Mouse (Mus musculus) left cerebral cortex, postnatal 10 days (tissue): ENCODE data around the gene Nkrf. TPM values are rescaled to one million over a fixed set of nuclear protein-coding genes. Genes with fewer than 3 reads are reported as not detected.

Experiments used
- DNase-seq, 2 experiments: peaks; one replicate each; pipeline ENCODE4 v3.0.0; 2021 to 2022; ENCODE audit warnings: low spot score in 2 of 2, mixed read lengths in 1 of 2; ENCODE audit errors: extremely low spot score in 1 of 2
- intact Hi-C: fragments of 180-260 bp; cut with DNase I; formaldehyde crosslinking; loops from one replicate; pipeline ENCODE4 v1.15.1; 2025
- total RNA-seq, 2 experiments: library from RNA; stranded (reverse); gene quantifications; 2 replicates each; pipeline ENCODE4 v1.2.3; 2021

Gene Nkrf
- total RNA-seq, 2 experiments from 2014 or later: 30.8 to 31.0 TPM

GRCm38 (mm10) chrX:36864609-36865328 lies 37.9 kb downstream of the Nkrf start:
- DNase-seq: no peak
- intact Hi-C loops: no loop called here

- DNase-seq: peak; percentile 78 to 87
- intact Hi-C loops: no loop called here
Measured at GRCm38 (mm10) chrX:36863766-36864608, 38.7 kb downstream of the Nkrf start.

- no peak for DNase-seq
- intact Hi-C loops: no loop called here
Measured at GRCm38 (mm10) chrX:36852631-36853030, 50.1 kb downstream of the Nkrf start.

GRCm38 (mm10) chrX:36847152-36847551 lies 55.5 kb downstream of the Nkrf start:
- intact Hi-C loops: no loop called here
- DNase-seq: no peak

GRCm38 (mm10) chrX:36843346-36843990 lies 59.2 kb downstream of the Nkrf start:
- intact Hi-C loops: no loop called here
- no peak for DNase-seq

GRCm38 (mm10) chrX:36841698-36842097 lies 61.0 kb downstream of the Nkrf start:
- intact Hi-C loops: no loop called here
- no peak for DNase-seq

- intact Hi-C loops: loop anchor here (10.0 kb wide), 1 partner anchor 205 kb away; the partner anchor contains the start of gene Sowahd
Measured at GRCm38 (mm10) chrX:36839391-36839790, 63.3 kb downstream of the Nkrf start.

More at GRCm38 (mm10) chrX:36839391-36839790, 63.3 kb downstream of the Nkrf start:
- peak in 1 of 2 experiments; percentile 63 for DNase-seq

Other genes with a start within 250 kb of the Nkrf start
- gene Slc25a43, start 159.2 kb downstream of the Nkrf start, total RNA-seq: not detected
- gene Slc25a5, start 107.2 kb downstream of the Nkrf start, total RNA-seq: 100 to 1,000 TPM; 328 to 349 TPM
- gene Ube2a, start 29.0 kb downstream of the Nkrf start, total RNA-seq: 10 to 100 TPM; 61.7 to 63.9 TPM
- 10 to 100 TPM; 30.2 to 32.3 TPM for gene C330007P06Rik, start 28.8 kb downstream of the Nkrf start, total RNA-seq
- gene Sept6, start 88.9 kb upstream of the Nkrf start, total RNA-seq: 10 to 100 TPM; 90.7 to 91.8 TPM
- not detected for gene Sowahd, start 145.9 kb upstream of the Nkrf start, total RNA-seq
- gene Rpl39, start 182.5 kb upstream of the Nkrf start, total RNA-seq: 100 to 1,000 TPM; 416 to 428 TPM
- 10 to 100 TPM; 17.0 to 18.4 TPM for gene Upf3b, start 207.4 kb upstream of the Nkrf start, total RNA-seq
- gene Nkap, start 223.9 kb upstream of the Nkrf start, total RNA-seq: 10 to 100 TPM; 15.7 to 21.9 TPM